Comparison of ENCODE assay signal across 17 mouse cellular contexts in genomic region chr16:79404064-79404463, GRCm38 (mm10).
"Had no signal": no experiment of that assay in that cellular context is flagged by ENCODE, and none has a peak within 500 bp of the region (broad histone marks: within the 10 kb centered on the region; RNA-seq: fewer than 3 reads in every experiment).

No protein-coding gene starts in this region.

- H3K4me2 ChIP-seq: lung, embryonic 15.5 days; midbrain, embryonic 12.5 days; neural tube, embryonic 12.5 days; stomach, embryonic 15.5 days had no signal

- H3K4me3 ChIP-seq: lung, embryonic 15.5 days; megakaryocyte, embryonic 14.5 days; midbrain, embryonic 12.5 days; neural tube, embryonic 12.5 days; stomach, embryonic 15.5 days had no signal

- H3K9me3 ChIP-seq: lung, embryonic 15.5 days; megakaryocyte, embryonic 14.5 days; midbrain, embryonic 12.5 days; neural tube, embryonic 12.5 days; stomach, embryonic 15.5 days had no signal

- H3K36me3 ChIP-seq: lung, embryonic 15.5 days; midbrain, embryonic 12.5 days; neural tube, embryonic 12.5 days; stomach, embryonic 15.5 days had no signal

- ATAC-seq: liver, postnatal 0 days; lung, postnatal 0 days had no signal

- H3K9ac ChIP-seq: liver, postnatal 0 days; lung, embryonic 15.5 days; midbrain, embryonic 12.5 days; neural tube, embryonic 12.5 days; stomach, embryonic 15.5 days had no signal

- H3K4me1 ChIP-seq: lung, embryonic 15.5 days; megakaryocyte, embryonic 14.5 days; midbrain, embryonic 12.5 days; neural tube, embryonic 12.5 days; stomach, embryonic 15.5 days had no signal

- DNase-seq: liver, postnatal 0 days; lung, adult 2 months; lung, postnatal 14 days; lung, postnatal 36 days; midbrain, embryonic 14.5 days; right cerebral cortex, postnatal 14 days; thymus, adult 2 months; thymus, postnatal 25 days; thymus, postnatal 4 days had no signal

- H3K27me3 ChIP-seq: lung, embryonic 15.5 days; megakaryocyte, embryonic 14.5 days; midbrain, embryonic 12.5 days; neural tube, embryonic 12.5 days; stomach, embryonic 15.5 days had no signal

- H3K27ac ChIP-seq: lung, embryonic 15.5 days; macrophage; midbrain, embryonic 12.5 days; neural tube, embryonic 12.5 days; stomach, embryonic 15.5 days; stomach, postnatal 0 days had no signal
